Mouse (Mus musculus): Measurements from ENCODE around the gene Mgat2. TPM values are rescaled to one million over a fixed set of nuclear protein-coding genes. Genes with fewer than 3 reads are reported as not detected.
"Not testable (repeated sequence)": the region's sequence is repeated elsewhere in the genome, so short reads cannot be mapped to it uniquely, and the experiment has no call there.

Gene Mgat2
- 10 to 100 TPM; 28.4 to 31.7 TPM for total RNA-seq (2021)
- long read RNA-seq, experiment 1, transcript Mgat2-201 (1 exons, 2,614 nt), result major isoform, 78 of 78 reads
- long read RNA-seq, experiment 1, partial matches to known transcripts, result 0 of 78 reads
- long read RNA-seq, experiment 1, other reads (novel, unspliced or antisense), result 0 of 78 reads
- long read RNA-seq, experiment 2, transcript Mgat2-201 (1 exons, 2,614 nt), result major isoform, 71 of 71 reads
- long read RNA-seq, experiment 2, partial matches to known transcripts, result 0 of 71 reads
- long read RNA-seq, experiment 2, other reads (novel, unspliced or antisense), result 0 of 71 reads

- DNase-seq (ENCODE audit: low spot score in 2 of 2), result peak; percentile 100
Measured at GRCm38 (mm10) chr12:69183583-69184308, at the start of gene Mgat2, which contains the start of gene Rpl36al. Mgat2 (plus strand) TSS chr12:69184157. Rpl36al (minus strand) TSS chr12:69184083.

GRCm38 (mm10) chr12:69139201-69139600 lies 44.8 kb upstream of the Mgat2 start:
- no peak for DNase-seq (ENCODE audit: low spot score in 2 of 2)

- DNase-seq (ENCODE audit: low spot score in 2 of 2), result no peak
Measured at GRCm38 (mm10) chr12:69139841-69140240, 44.1 kb upstream of the Mgat2 start.

- DNase-seq (ENCODE audit: low spot score in 2 of 2), result no peak
Measured at GRCm38 (mm10) chr12:69143460-69143859, 40.5 kb upstream of the Mgat2 start.

GRCm38 (mm10) chr12:69147166-69147735 lies 36.7 kb upstream of the Mgat2 start:
- no peak for DNase-seq (ENCODE audit: low spot score in 2 of 2)

- no peak for DNase-seq (ENCODE audit: low spot score in 2 of 2)
Measured at GRCm38 (mm10) chr12:69150049-69150448, 33.9 kb upstream of the Mgat2 start.

GRCm38 (mm10) chr12:69155923-69156322 lies 28.0 kb upstream of the Mgat2 start:
- no peak for DNase-seq (ENCODE audit: low spot score in 2 of 2)

GRCm38 (mm10) chr12:69156436-69156835 lies 27.5 kb upstream of the Mgat2 start:
- no peak for DNase-seq (ENCODE audit: low spot score in 2 of 2)

- DNase-seq (ENCODE audit: low spot score in 2 of 2), result no peak
Measured at GRCm38 (mm10) chr12:69157107-69157506, 26.9 kb upstream of the Mgat2 start.

GRCm38 (mm10) chr12:69158366-69158764 lies 25.6 kb upstream of the Mgat2 start:
- no peak for DNase-seq (ENCODE audit: low spot score in 2 of 2)

- peak; percentile 94 to 98 for DNase-seq (ENCODE audit: low spot score in 2 of 2)
Measured at GRCm38 (mm10) chr12:69158765-69159577, 25.0 kb upstream of the Mgat2 start, which contains the start of gene Rps29. Rps29 (minus strand) TSS chr12:69159186.

GRCm38 (mm10) chr12:69159578-69159940 lies 24.4 kb upstream of the Mgat2 start:
- no peak for DNase-seq (ENCODE audit: low spot score in 2 of 2)

- DNase-seq (ENCODE audit: low spot score in 2 of 2), result not testable (repeated sequence)
Measured at GRCm38 (mm10) chr12:69160677-69161076, 23.3 kb upstream of the Mgat2 start.

- not testable (repeated sequence) for DNase-seq (ENCODE audit: low spot score in 2 of 2)
Measured at GRCm38 (mm10) chr12:69163586-69163985, 20.4 kb upstream of the Mgat2 start.

GRCm38 (mm10) chr12:69164904-69165303 lies 19.1 kb upstream of the Mgat2 start:
- DNase-seq (ENCODE audit: low spot score in 2 of 2), result no peak

GRCm38 (mm10) chr12:69166861-69167581 lies 16.9 kb upstream of the Mgat2 start:
- DNase-seq (ENCODE audit: low spot score in 2 of 2), result not testable (repeated sequence)

GRCm38 (mm10) chr12:69167656-69168460 lies 16.1 kb upstream of the Mgat2 start:
- no peak for DNase-seq (ENCODE audit: low spot score in 2 of 2)

- DNase-seq (ENCODE audit: low spot score in 2 of 2), result peak; percentile 77 to 80
Measured at GRCm38 (mm10) chr12:69168461-69169106, 15.4 kb upstream of the Mgat2 start, which contains the start of gene Lrr1. Lrr1 (plus strand) TSS chr12:69168814.

GRCm38 (mm10) chr12:69171307-69171706 lies 12.7 kb upstream of the Mgat2 start:
- no peak for DNase-seq (ENCODE audit: low spot score in 2 of 2)
